Mouse (Mus musculus) urinary bladder, adult 18-20 months (tissue): ENCODE data around the gene Kcnip1.

Source experiments
- DNase-seq, 2 experiments: peaks; one replicate each; pipeline ENCODE4 v3.0.0; 2022; ENCODE audit warnings: low spot score in 2 of 2, mixed read lengths in 2 of 2

Gene Kcnip1

GRCm38 (mm10) chr11:33986525-33986924, 6.4 kb downstream of the Kcnip1 start:
- DNase-seq = no peak

GRCm38 (mm10) chr11:33980146-33980545, 12.8 kb downstream of the Kcnip1 start:
- no peak for DNase-seq

- no peak for DNase-seq
Observed at GRCm38 (mm10) chr11:33975121-33975520, 17.8 kb downstream of the Kcnip1 start.

- no peak for DNase-seq
Observed at GRCm38 (mm10) chr11:33974341-33975040, 18.5 kb downstream of the Kcnip1 start.

GRCm38 (mm10) chr11:33972114-33972513, 20.8 kb downstream of the Kcnip1 start:
- DNase-seq = no peak

- DNase-seq = no peak
Observed at GRCm38 (mm10) chr11:33969199-33969598, 23.8 kb downstream of the Kcnip1 start.

- DNase-seq = no peak
Observed at GRCm38 (mm10) chr11:33967708-33968107, 25.2 kb downstream of the Kcnip1 start.

- DNase-seq = no peak
Observed at GRCm38 (mm10) chr11:33965380-33965779, 27.6 kb downstream of the Kcnip1 start.

GRCm38 (mm10) chr11:33962688-33963407, 30.1 kb downstream of the Kcnip1 start, which contains the start of gene Kcnmb1:
TSS of gene Kcnmb1 (plus strand) at chr11:33963013.
- DNase-seq = no peak

- DNase-seq = no peak
Observed at GRCm38 (mm10) chr11:33962178-33962577, 30.8 kb downstream of the Kcnip1 start.

- DNase-seq = no peak
Observed at GRCm38 (mm10) chr11:33958713-33959112, 34.2 kb downstream of the Kcnip1 start.

GRCm38 (mm10) chr11:33957595-33957994, 35.4 kb downstream of the Kcnip1 start:
- no peak for DNase-seq

GRCm38 (mm10) chr11:33956623-33957022, 36.3 kb downstream of the Kcnip1 start:
- no peak for DNase-seq

GRCm38 (mm10) chr11:33955982-33956381, 37.0 kb downstream of the Kcnip1 start:
- no peak for DNase-seq

GRCm38 (mm10) chr11:33951684-33952625, 41.0 kb downstream of the Kcnip1 start:
- no peak for DNase-seq

GRCm38 (mm10) chr11:33951155-33951554, 41.8 kb downstream of the Kcnip1 start:
- no peak for DNase-seq

GRCm38 (mm10) chr11:33946501-33946900, 46.5 kb downstream of the Kcnip1 start:
- DNase-seq = no peak

GRCm38 (mm10) chr11:33944786-33945328, 48.1 kb downstream of the Kcnip1 start:
- no peak for DNase-seq

GRCm38 (mm10) chr11:33944067-33944785, 48.7 kb downstream of the Kcnip1 start:
- DNase-seq = no peak

GRCm38 (mm10) chr11:33943565-33943964, 49.4 kb downstream of the Kcnip1 start:
- no peak for DNase-seq
